Mouse (Mus musculus) midbrain, embryonic 10.5 days (tissue): ENCODE data around the gene Ankrd34c. TPM values are rescaled to one million over a fixed set of nuclear protein-coding genes. Genes with fewer than 3 reads are reported as not detected.

Experiments
- DNase-seq: peaks from one replicate; pipeline ENCODE4 v3.0.0-alpha.2; 2017; ENCODE audit warnings: low spot score
- H3K27ac ChIP-seq: fragments of 300-500 bp; sonication (generic); replicated peaks from 2 replicates; pipeline ENCODE4 v1.5.1; 2016; ENCODE audit warnings: mild to moderate bottlenecking
- H3K27me3 ChIP-seq: fragments of 300-500 bp; sonication (generic); 2 replicates; pipeline ENCODE4 v1.6.1; 2016; ENCODE audit warnings: low read depth, mild to moderate bottlenecking; ENCODE audit not compliant: poor library complexity, severe bottlenecking
- H3K36me3 ChIP-seq: fragments of 300-500 bp; sonication (generic); 2 replicates; pipeline ENCODE4 v1.6.1; 2016; ENCODE audit warnings: mild to moderate bottlenecking, moderate library complexity
- H3K4me1 ChIP-seq: fragments of 300-500 bp; sonication (generic); 2 replicates; pipeline ENCODE4 v1.6.1; 2016
- H3K4me3 ChIP-seq: fragments of 300-500 bp; sonication (generic); 2 replicates; pipeline ENCODE4 v1.5.1; 2016; ENCODE audit warnings: mild to moderate bottlenecking, moderate library complexity
- H3K9me3 ChIP-seq: fragments of 300-500 bp; sonication (generic); replicated peaks from 2 replicates; pipeline ENCODE4 v1.6.1; 2016; ENCODE audit warnings: mild to moderate bottlenecking
- WGBS: fragments of 180-500 bp; shearing (Covaris S2); methylation state at CpG from one replicate; pipeline ENCODE4 v1.1.7; 2016; 5-methylcytosine and 5-hydroxymethylcytosine counted together
- polyA plus RNA-seq: library from polyadenylated mRNA; unstranded; fragments of >200 nt; fragmentation: Nextera tagmentation; extraction: Ambion mirVana; gene quantifications from 2 replicates; pipeline ENCODE4 v1.2.1, GENCODE M21; 2016

Ankrd34c gene
- not detected in 2 replicates for polyA plus RNA-seq

DNA sequence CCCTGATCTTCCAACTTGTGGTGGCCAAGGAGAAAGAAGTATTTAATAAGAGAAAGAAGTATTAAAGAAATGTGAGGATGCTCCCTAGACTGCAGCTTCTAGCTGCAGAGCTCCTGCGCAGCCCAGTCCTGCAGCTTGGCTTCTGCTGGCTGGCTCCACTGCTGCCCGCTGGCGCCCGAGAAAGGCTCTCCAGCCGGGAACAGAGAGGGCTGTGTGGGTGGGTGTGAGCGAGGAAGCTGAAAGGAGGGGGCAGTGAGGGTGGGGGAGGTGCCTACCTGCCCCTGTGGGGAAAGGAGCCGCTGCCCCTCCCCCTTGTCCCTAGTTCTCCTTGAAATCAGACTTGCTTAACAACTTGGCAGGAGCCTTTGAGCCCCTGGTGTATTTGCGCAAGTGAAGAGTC is at the start of gene Ankrd34c:
TSS of gene Ankrd34c (minus strand) at position 181 of the 400 bp plus-strand sequence.
- WGBS = 4% methylated on average over 8 of the region's 8 CpGs
- H3K27me3 ChIP-seq = peaks cover 21% of the 10 kb centered on the region
- peaks cover 12% of the 10 kb centered on the region; the same call in 1 of the 2 replicates for H3K4me1 ChIP-seq
- no peak within 1 kb of the TSS for H3K27ac ChIP-seq
- no peaks in the 10 kb centered on the region for H3K9me3 ChIP-seq
- H3K4me3 ChIP-seq = peak within 1 kb of the TSS; percentile 23; the same call in 1 of the 2 replicates
- H3K36me3 ChIP-seq = no peaks in the 10 kb centered on the region
- no peak for DNase-seq

DNA sequence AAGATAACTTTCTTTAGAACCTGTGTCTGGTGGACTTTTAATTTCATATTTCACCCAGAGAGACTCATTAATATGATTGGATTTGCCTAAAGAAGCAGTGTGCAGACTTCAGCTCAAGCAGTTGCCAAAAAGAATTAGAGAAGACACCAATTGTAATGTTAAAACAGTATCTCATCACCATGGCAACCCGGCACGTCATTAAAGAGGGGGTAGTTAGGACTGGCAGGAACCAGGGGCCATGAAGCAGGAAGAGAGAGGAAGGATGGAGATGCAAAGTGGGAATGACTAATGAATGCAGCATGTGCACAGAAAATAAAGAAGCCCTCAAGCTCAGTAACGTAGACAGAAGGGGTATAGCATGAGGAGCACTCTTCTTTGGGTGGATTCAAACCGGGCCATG is 49.3 kb upstream of the Ankrd34c start:
- Histone ChIP-seq H3K27ac (no peak overlapping the region), H3K36me3 (no peaks in the 10 kb centered on the region), H3K4me3 (no peak overlapping the region), H3K4me1 (peaks cover 8% of the 10 kb centered on the region), H3K27me3 (no peaks in the 10 kb centered on the region), H3K9me3 (no peaks in the 10 kb centered on the region)
- 62% methylated on average over 4 of the region's 4 CpGs for WGBS
- no peak for DNase-seq

DNA sequence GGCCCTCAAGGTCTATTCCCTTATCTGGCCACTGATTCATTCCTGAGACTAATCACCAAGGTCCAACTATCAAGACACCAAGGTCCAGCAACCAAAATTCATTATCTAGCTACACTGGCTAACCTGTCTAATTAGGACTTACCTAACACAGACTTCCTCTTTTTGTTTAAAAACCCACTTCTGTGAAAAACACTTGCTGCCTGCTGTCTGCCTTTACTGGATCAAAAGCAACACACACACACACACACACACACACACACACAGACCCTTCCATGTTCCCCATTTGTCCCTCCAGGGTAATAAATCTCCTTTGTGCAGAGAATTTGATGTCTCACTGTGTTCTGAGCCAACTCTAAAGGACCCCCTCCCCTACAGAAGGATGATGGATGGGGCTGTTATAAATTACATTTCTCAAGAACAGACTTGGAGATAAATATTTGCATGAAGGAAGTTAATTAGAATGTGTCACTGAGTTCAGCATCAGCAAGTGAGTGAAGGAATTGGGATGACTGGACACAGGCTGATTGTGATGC is 43.2 kb upstream of the Ankrd34c start:
- H3K4me1 ChIP-seq = no peaks in the 10 kb centered on the region

DNA sequence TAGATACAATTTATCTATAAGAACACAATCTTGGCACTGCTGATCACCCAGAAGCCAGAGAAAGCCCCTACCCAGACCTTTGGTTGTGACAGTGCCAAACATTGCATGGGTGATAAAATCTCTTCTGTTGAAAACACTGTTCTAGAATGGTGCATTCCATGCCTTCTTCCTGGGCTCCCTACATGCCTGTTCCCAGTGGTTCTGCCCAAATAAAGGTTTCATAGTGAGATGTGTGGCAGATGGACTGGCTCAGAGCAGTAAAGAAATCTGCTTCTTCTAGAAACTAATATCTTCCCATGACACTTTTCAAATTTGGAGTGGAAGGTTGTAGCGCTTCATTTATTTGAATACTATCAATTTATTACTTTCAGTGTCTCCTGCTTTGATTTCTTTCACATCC is 41.0 kb upstream of the Ankrd34c start:
- Histone ChIP-seq H3K4me3 (no peak overlapping the region), H3K27me3 (no peaks in the 10 kb centered on the region), H3K9me3 (no peaks in the 10 kb centered on the region), H3K36me3 (no peaks in the 10 kb centered on the region), H3K4me1 (no peaks in the 10 kb centered on the region), H3K27ac (no peak overlapping the region)
- no peak for DNase-seq
- WGBS = 88% methylated on average over 1 of the region's 1 CpGs

More for the DNA sequence above, 43.2 kb upstream of the Ankrd34c start:
- no peak overlapping the region for H3K4me3 ChIP-seq
- no peaks in the 10 kb centered on the region for H3K9me3 ChIP-seq
- H3K27me3 ChIP-seq = no peaks in the 10 kb centered on the region
- H3K27ac ChIP-seq = no peak overlapping the region
- DNase-seq = no peak
- no peaks in the 10 kb centered on the region for H3K36me3 ChIP-seq

DNA sequence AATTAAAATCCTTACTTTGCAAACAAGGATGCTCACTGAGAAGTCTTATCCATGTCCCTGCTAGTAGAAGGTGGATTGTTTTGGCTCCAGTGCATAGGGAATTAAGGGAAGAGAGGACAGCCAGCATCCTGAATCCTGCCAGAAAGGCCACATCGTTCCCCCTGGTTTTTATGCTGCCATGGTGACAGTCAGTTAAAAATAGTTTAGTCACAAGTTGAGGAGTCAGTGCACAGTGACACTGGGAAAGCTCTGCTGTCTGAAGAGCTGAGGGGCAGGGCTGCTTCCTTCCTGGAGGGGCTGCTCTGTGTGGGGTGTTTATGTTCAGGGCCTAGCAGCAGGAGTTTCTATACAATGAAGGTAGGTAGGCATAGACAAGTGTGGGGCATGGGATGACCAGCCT is 32.9 kb upstream of the Ankrd34c start:
- H3K4me3 ChIP-seq = no peak overlapping the region
- H3K27ac ChIP-seq = no peak overlapping the region
- whole genome bisulfite sequencing = 51% methylated on average over 1 of the region's 1 CpGs
- no peaks in the 10 kb centered on the region for H3K4me1 ChIP-seq
- DNase-seq = no peak
- H3K9me3 ChIP-seq = no peaks in the 10 kb centered on the region
- no peaks in the 10 kb centered on the region for H3K36me3 ChIP-seq
- H3K27me3 ChIP-seq = no peaks in the 10 kb centered on the region

DNA sequence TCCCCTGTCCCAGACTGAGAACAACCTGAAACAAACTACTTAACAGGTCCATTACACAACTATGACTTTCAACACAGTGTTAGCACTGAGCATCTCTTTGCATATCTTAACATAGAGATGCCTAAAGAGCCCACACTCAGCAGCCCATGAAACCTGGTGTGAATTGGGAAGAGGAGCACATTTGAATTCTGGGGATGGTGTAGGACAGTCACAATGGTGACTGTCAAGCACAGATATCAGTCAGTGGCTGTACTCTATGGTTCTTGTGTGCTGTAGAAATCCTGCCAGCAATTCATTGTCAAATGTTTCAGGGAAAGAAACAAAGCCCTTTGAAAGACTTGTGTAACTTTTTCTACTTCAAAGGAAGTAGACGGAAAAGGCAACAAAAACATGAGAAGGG is 23.7 kb upstream of the Ankrd34c start:
- DNase-seq = no peak
- WGBS = 63% methylated on average over 1 of the region's 1 CpGs
- no peak overlapping the region for H3K4me3 ChIP-seq

DNA sequence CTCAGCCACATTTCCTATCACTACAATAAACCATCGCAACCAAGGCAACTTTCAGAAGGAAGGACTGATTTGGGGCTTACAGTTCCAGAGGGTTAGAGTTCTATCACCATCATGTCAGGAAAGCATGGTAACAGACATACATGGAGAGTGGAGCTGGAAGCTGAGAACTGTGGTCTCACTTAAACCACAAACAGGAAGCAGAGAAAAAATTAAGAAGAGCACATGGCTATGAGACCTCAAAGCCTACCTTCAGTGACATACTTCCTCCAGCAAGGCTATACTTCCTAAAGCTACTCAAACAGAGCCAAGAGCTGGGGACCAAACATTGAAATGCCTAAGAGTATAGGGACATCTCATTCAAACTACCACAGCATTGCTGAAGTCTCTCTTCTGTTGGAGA is 20.3 kb upstream of the Ankrd34c start:
- H3K36me3 ChIP-seq = no peaks in the 10 kb centered on the region
- 86% methylated on average over 1 of the region's 1 CpGs for WGBS
- H3K4me3 ChIP-seq = no peak overlapping the region
- H3K9me3 ChIP-seq = no peaks in the 10 kb centered on the region
- DNase-seq = no peak
- no peak overlapping the region for H3K27ac ChIP-seq
- H3K27me3 ChIP-seq = no peaks in the 10 kb centered on the region
- no peaks in the 10 kb centered on the region for H3K4me1 ChIP-seq

More for the DNA sequence above, 23.7 kb upstream of the Ankrd34c start:
- H3K27ac ChIP-seq = no peak overlapping the region
- no peaks in the 10 kb centered on the region for H3K9me3 ChIP-seq
- H3K27me3 ChIP-seq = no peaks in the 10 kb centered on the region
- H3K36me3 ChIP-seq = no peaks in the 10 kb centered on the region
- no peaks in the 10 kb centered on the region for H3K4me1 ChIP-seq

DNA sequence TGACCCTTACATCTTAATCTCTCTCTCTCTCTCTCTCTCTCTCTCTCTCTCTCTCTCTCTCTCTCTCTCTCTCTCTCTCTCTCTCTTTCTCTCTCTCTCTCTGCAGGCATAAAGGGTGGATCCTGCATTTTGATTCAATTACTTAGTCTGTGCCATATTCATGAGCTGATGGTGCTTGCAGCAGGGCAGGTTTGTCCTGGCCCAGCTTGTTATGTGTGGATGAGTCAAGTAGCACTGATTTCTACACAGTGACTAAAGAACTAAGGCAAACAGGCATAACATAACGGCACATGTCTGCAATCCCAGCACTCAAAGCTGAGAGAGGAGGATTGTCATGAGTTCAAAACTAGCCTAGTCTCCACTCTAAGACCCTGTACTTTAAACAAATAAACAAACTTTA is 19.9 kb upstream of the Ankrd34c start:
- Histone ChIP-seq H3K27me3 (no peaks in the 10 kb centered on the region), H3K9me3 (no peaks in the 10 kb centered on the region), H3K4me1 (no peaks in the 10 kb centered on the region), H3K4me3 (no peak overlapping the region), H3K27ac (no peak overlapping the region), H3K36me3 (no peaks in the 10 kb centered on the region)
- no peak for DNase-seq
- 88% methylated on average over 1 of the region's 1 CpGs for WGBS

DNA sequence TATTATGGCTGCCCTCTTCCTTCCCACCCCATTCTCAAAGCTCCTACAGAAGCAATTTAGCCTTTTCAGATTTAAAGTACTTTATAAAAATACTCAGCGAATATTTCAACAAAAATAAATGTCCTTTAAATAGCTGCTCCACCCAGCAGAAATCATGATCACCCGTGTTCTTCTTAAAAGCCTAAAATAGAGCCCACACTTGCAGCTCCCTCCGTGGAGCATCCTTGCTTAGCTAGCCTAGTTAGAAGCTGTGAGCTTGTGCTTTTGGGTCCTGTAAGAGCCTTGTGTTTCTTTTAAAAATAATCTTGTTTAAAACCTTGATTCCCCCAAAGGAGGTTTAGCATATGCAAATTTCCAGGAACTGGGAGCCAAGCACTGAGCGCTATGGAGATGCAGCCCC is 19.3 kb upstream of the Ankrd34c start:
- H3K27me3 ChIP-seq = no peaks in the 10 kb centered on the region
- H3K27ac ChIP-seq = no peak overlapping the region
- H3K36me3 ChIP-seq = no peaks in the 10 kb centered on the region
- no peaks in the 10 kb centered on the region for H3K9me3 ChIP-seq
- WGBS = 40% methylated on average over 4 of the region's 4 CpGs
- no peak for DNase-seq
- no peak overlapping the region for H3K4me3 ChIP-seq
- H3K4me1 ChIP-seq = no peaks in the 10 kb centered on the region

DNA sequence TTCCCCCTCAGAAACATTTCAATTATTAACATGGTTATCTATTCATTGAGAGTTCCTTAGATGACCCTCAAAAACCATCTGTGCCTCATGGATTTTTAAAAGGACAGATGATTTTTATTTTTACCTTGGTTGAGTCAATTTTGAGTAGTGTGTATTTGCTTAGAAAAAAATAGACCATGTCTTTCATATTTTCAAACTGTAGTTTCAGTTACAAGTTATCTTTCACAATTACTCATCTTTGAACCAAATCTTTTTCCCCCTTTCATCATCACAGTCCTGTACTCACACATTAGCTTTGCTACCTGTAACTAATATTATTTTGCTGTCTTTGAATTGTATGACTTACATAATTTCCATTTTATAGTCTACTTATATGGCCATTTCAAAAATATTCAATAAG is 1.8 kb upstream of the Ankrd34c start:
- no peak overlapping the region for H3K27ac ChIP-seq
- no peak for DNase-seq
- H3K27me3 ChIP-seq = peaks cover 21% of the 10 kb centered on the region
- H3K36me3 ChIP-seq = no peaks in the 10 kb centered on the region
- H3K4me3 ChIP-seq = no peak overlapping the region
- no peaks in the 10 kb centered on the region for H3K9me3 ChIP-seq
- H3K4me1 ChIP-seq = peaks cover 12% of the 10 kb centered on the region; the same call in 1 of the 2 replicates

DNA sequence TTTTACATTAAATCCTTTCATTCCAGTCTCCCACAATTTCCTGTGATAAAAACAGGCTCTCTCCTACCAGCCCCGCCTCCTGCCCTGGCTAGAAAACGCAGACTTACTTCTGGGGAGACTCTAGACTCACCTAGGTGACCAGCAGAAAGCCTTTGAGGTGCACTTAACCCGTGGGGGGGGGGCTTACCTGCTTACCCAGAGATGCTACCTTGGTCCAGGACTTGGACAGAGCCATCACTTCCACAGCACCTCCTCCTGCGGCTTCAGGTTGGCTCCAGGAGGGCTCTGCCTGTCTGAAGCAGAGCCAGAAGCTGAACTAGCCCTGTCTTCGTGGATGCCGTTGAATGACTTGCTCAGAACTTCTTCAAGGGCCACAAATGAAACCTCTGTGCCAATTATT is 387 bp downstream of the Ankrd34c start:
- H3K4me1 ChIP-seq = peaks cover 12% of the 10 kb centered on the region; the same call in 1 of the 2 replicates
- peaks cover 21% of the 10 kb centered on the region for H3K27me3 ChIP-seq
- WGBS = 10% methylated on average over 6 of the region's 6 CpGs
- no peak overlapping the region for H3K27ac ChIP-seq
- no peak overlapping the region for H3K4me3 ChIP-seq
- no peaks in the 10 kb centered on the region for H3K36me3 ChIP-seq
- H3K9me3 ChIP-seq = no peaks in the 10 kb centered on the region
- no peak for DNase-seq

DNA sequence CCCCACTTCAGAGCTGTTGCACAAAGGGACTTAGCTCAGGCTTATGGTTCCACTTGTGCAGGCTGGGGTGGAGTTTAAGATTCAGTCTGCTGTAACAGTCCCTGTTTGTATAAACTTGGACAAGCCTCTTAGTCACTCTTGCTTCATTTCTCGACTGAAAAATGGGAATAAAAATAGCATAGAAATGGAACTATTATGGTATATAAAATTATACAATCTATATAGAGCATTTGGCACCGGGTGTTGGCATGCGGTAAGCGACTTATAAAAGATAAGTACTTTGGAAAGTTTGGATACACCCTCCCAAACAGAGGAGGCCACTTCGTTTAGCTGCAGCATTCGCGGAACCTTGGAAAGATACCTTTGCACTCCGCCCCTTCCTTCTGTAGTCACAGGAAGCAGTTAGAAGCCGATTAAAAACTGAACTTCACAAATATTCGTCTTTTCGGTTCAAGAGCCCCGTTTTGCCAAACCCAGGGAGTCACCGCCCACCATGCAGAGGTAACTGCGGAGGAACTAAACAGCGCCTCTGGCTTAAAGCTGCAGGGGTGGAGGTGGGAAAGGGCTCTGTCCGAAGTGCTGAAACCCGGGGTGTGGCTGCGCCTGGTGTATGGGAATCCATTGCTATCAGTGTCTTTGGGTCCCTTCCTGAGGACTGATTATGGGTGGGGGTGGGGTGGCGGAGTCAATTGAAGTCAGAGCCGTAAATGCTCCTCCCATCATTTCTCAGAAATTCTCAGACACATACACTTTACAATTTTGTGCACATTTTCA is 1.2 kb downstream of the Ankrd34c start:
- Histone ChIP-seq H3K27ac (no peak overlapping the region), H3K9me3 (no peaks in the 10 kb centered on the region), H3K4me3 (peak overlapping the region; percentile 23; the same call in 1 of the 2 replicates), H3K36me3 (no peaks in the 10 kb centered on the region), H3K27me3 (peaks cover 21% of the 10 kb centered on the region), H3K4me1 (peaks cover 12% of the 10 kb centered on the region; the same call in 1 of the 2 replicates)
- peak; percentile 57 for DNase-seq
- 7% methylated on average over 20 of the region's 20 CpGs for WGBS

DNA sequence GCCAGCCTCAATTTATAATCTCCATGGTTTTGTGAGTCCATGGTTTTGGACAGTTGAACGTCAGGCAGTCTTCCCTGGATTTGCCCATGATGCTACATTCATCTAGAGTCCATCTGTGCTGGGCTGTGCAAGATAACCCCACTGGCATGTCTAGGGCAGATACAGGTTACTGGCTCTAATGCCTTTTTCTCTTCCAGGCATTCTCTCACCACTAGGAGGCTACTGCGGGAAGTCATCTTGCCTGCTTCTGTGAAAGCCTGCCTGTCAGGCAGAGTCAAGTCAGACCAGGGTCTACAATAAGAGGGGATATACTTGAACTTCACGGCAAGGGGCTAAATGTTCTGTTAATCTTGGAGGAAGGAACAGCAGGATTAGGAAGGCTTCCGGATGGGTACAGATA is 31.4 kb downstream of the Ankrd34c start:
- Histone ChIP-seq H3K9me3 (no peaks in the 10 kb centered on the region), H3K4me1 (peaks cover 13% of the 10 kb centered on the region), H3K27ac (no peak overlapping the region), H3K27me3 (no peaks in the 10 kb centered on the region), H3K36me3 (no peaks in the 10 kb centered on the region), H3K4me3 (no peak overlapping the region)
- 27% methylated on average over 4 of the region's 4 CpGs for WGBS
- DNase-seq = no peak
